Mouse (Mus musculus) cerebellum, adult 9-10 months (tissue): ENCODE data around the gene Ggct.

Experiments
- DNase-seq: peaks from one replicate; pipeline ENCODE4 v3.0.0; 2022

Ggct gene

GRCm38 (mm10) chr6:54992734-54993260 is at the start of gene Ggct:
Gene Ggct (minus strand): TSS chr6:54992950.
- peak; percentile 98 for DNase-seq

- DNase-seq, result no peak
Measured at GRCm38 (mm10) chr6:55040031-55040430, 47.3 kb upstream of the Ggct start.

GRCm38 (mm10) chr6:55039446-55039783 is 46.7 kb upstream of the Ggct start:
- no peak for DNase-seq

GRCm38 (mm10) chr6:55038671-55039445 is 46.1 kb upstream of the Ggct start:
- DNase-seq, result peak; percentile 41

- DNase-seq, result peak; percentile 86
Measured at GRCm38 (mm10) chr6:55037799-55038670, 45.3 kb upstream of the Ggct start, which contains the start of gene Gars. Gene Gars (plus strand): TSS chr6:55038007.

- no peak for DNase-seq
Measured at GRCm38 (mm10) chr6:55036731-55037130, 44.0 kb upstream of the Ggct start.

- no peak for DNase-seq
Measured at GRCm38 (mm10) chr6:55027642-55028041, 34.9 kb upstream of the Ggct start.

- no peak for DNase-seq
Measured at GRCm38 (mm10) chr6:55021806-55022205, 29.1 kb upstream of the Ggct start.

GRCm38 (mm10) chr6:55018417-55018816 is 25.7 kb upstream of the Ggct start:
- no peak for DNase-seq

- DNase-seq, result peak; percentile 74
Measured at GRCm38 (mm10) chr6:55016710-55017583, 24.2 kb upstream of the Ggct start.

GRCm38 (mm10) chr6:55016236-55016635 is 23.5 kb upstream of the Ggct start:
- DNase-seq, result no peak

GRCm38 (mm10) chr6:55014184-55014583 is 21.4 kb upstream of the Ggct start:
- DNase-seq, result no peak

- DNase-seq, result no peak
Measured at GRCm38 (mm10) chr6:55012516-55012915, 19.8 kb upstream of the Ggct start.

GRCm38 (mm10) chr6:55010330-55011091 is 17.8 kb upstream of the Ggct start:
- DNase-seq, result no peak

GRCm38 (mm10) chr6:55009391-55010230 is 16.9 kb upstream of the Ggct start:
- DNase-seq, result no peak

- DNase-seq, result no peak
Measured at GRCm38 (mm10) chr6:55008401-55008800, 15.7 kb upstream of the Ggct start.

- DNase-seq, result no peak
Measured at GRCm38 (mm10) chr6:55003559-55003958, 10.8 kb upstream of the Ggct start.

- no peak for DNase-seq
Measured at GRCm38 (mm10) chr6:55002438-55002837, 9.7 kb upstream of the Ggct start.

- DNase-seq, result no peak
Measured at GRCm38 (mm10) chr6:55001320-55001719, 8.6 kb upstream of the Ggct start.

GRCm38 (mm10) chr6:54997726-54998125 is 5.0 kb upstream of the Ggct start:
- no peak for DNase-seq

GRCm38 (mm10) chr6:54996361-54996760 is 3.6 kb upstream of the Ggct start:
- DNase-seq, result no peak
